In the genomic region with DNA sequence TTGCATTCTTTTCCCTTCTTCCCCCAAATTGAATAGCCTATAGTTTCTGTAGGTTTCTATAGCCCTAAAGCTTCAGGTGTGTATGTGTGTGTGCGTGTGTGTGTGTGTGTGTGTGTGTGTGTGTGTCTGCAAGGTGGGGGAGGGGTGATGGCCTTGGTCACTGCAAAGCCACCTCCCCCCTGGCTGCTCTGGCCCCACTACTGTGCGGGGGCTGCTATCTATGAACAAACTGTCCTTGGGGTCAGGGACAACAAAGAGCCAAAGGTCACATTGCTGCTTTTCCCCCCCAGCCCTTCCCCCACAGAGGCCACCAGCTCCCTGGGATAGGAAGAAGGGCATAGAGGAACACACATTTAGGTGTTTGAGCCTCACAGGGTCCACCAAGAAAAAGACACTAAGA, we compare ENCODE assay signal across 15 mouse cellular contexts. TPM values are rescaled to one million over a fixed set of nuclear protein-coding genes. Genes with fewer than 3 reads are reported as not detected.
DNase-seq lines count a peak whose midpoint lies in the region; ATAC-seq and TF ChIP-seq lines count a peak whose summit lies in the region.
"Had no signal": no experiment of that assay in that cellular context is flagged by ENCODE, and none has a peak within 500 bp of the region (broad histone marks: within the 10 kb centered on the region; RNA-seq: fewer than 3 reads in every experiment).

No protein-coding gene starts in this region.

- H3K27me3 ChIP-seq in hindbrain, embryonic 10.5 days (ENCODE audit: insufficient read depth, poor library complexity, severe bottlenecking): peaks cover 9% of the 10 kb centered on the region
- H3K27me3 ChIP-seq in hindbrain, embryonic 13.5 days: no peaks in the 10 kb centered on the region
- H3K27me3 ChIP-seq in limb, embryonic 14.5 days (ENCODE audit: control insufficient read depth, insufficient read depth, low read length): no peaks in the 10 kb centered on the region
- no peaks in the 10 kb centered on the region for H3K27me3 ChIP-seq in stomach, embryonic 14.5 days (ENCODE audit: control insufficient read depth, insufficient read depth, low read length)
- H3K27me3 ChIP-seq: heart, embryonic 15.5 days had no signal

- peak; percentile 47 for DNase-seq in adrenal gland, postnatal 14 days
- DNase-seq in adrenal gland, postnatal 25 days: no peak
- DNase-seq in hindbrain, embryonic 10.5 days (ENCODE audit: low spot score): no peak
- no peak for DNase-seq in limb, embryonic 14.5 days (ENCODE audit: low spot score)
- DNase-seq in lung, adult 18-20 months: no peak
- no peak for DNase-seq in left cerebral cortex, postnatal 25 days (ENCODE audit: low spot score in 2 of 2)
- DNase-seq: midbrain, embryonic 14.5 days; thymus, adult 2 months had no signal

- no peak for ATAC-seq in hindbrain, embryonic 13.5 days (ENCODE audit: low FRiP score)
- no peak for ATAC-seq in limb, embryonic 14.5 days (ENCODE audit: low FRiP score, low read depth)
- ATAC-seq in stomach, embryonic 14.5 days (ENCODE audit: insufficient number of reproducible peaks, insufficient read depth, low FRiP score, low read depth): no peak
- ATAC-seq: hindbrain, postnatal 0 days had no signal

- H3K9me3 ChIP-seq in hindbrain, embryonic 10.5 days: no peaks in the 10 kb centered on the region
- no peaks in the 10 kb centered on the region for H3K9me3 ChIP-seq in hindbrain, embryonic 13.5 days
- H3K9me3 ChIP-seq in limb, embryonic 14.5 days (ENCODE audit: control insufficient read depth, low read length): no peaks in the 10 kb centered on the region
- H3K9me3 ChIP-seq in stomach, embryonic 14.5 days (ENCODE audit: control insufficient read depth, low read depth, low read length): no peaks in the 10 kb centered on the region
- H3K9me3 ChIP-seq: heart, embryonic 15.5 days had no signal

- H3K4me1 ChIP-seq in hindbrain, embryonic 10.5 days (replicated peaks): peaks cover 23% of the 10 kb centered on the region
- peaks cover 9% of the 10 kb centered on the region for H3K4me1 ChIP-seq in hindbrain, embryonic 13.5 days (replicated peaks)
- peaks cover 13% of the 10 kb centered on the region for H3K4me1 ChIP-seq in limb, embryonic 14.5 days (ENCODE audit: control insufficient read depth, insufficient read depth, low read length)
- peaks cover 15% of the 10 kb centered on the region; the same call in 1 of the 2 replicates for H3K4me1 ChIP-seq in stomach, embryonic 14.5 days (ENCODE audit: control insufficient read depth, insufficient read depth, low read length)

- intact Hi-C loops in left cerebral cortex, postnatal 25 days (cut with DNase I): no loop called here

- no peak overlapping the region for H3K9ac ChIP-seq in hindbrain, embryonic 13.5 days
- H3K9ac ChIP-seq in limb, embryonic 14.5 days (ENCODE audit: low read depth, low read length, severe bottlenecking): no peak overlapping the region
- H3K9ac ChIP-seq in stomach, embryonic 14.5 days (replicated peaks; ENCODE audit: low read depth, low read length): no peak overlapping the region

- TF ChIP-seq POLR2A in limb, embryonic 14.5 days (IDR thresholded peaks at IDR 0.05; ENCODE audit: borderline replicate concordance, extremely low read depth, insufficient read depth, insufficient read length): no peak

- H3K4me2 ChIP-seq in hindbrain, embryonic 13.5 days: no peak overlapping the region
- H3K4me2 ChIP-seq in limb, embryonic 14.5 days (replicated peaks; ENCODE audit: low read depth, low read length, severe bottlenecking): peak overlapping the region; percentile 47; the same call in 1 of the 2 replicates
- H3K4me2 ChIP-seq in stomach, embryonic 14.5 days (replicated peaks; ENCODE audit: low read depth, low read length): 0 out of 2 replicates have a peak overlapping the region, but pooled peaks have one; percentile 56

- H3K27ac ChIP-seq in hindbrain, embryonic 10.5 days: 0 out of 2 replicates have a peak overlapping the region, but pooled peaks have one; percentile 89
- no peak overlapping the region for H3K27ac ChIP-seq in hindbrain, embryonic 13.5 days
- peak overlapping the region; percentile 68; the same call in 1 of the 2 replicates for H3K27ac ChIP-seq in limb, embryonic 14.5 days (replicated peaks; ENCODE audit: low read depth, low read length)
- no peak overlapping the region for H3K27ac ChIP-seq in stomach, embryonic 14.5 days (ENCODE audit: low read length)
- H3K27ac ChIP-seq: hindbrain, postnatal 0 days had no signal

- peaks cover 2% of the 10 kb centered on the region for H3K36me3 ChIP-seq in hindbrain, embryonic 10.5 days
- peaks cover under 1% of the 10 kb centered on the region; the same call in 1 of the 2 replicates for H3K36me3 ChIP-seq in hindbrain, embryonic 13.5 days
- peaks cover 2% of the 10 kb centered on the region for H3K36me3 ChIP-seq in limb, embryonic 14.5 days (ENCODE audit: control insufficient read depth, insufficient read depth, low read length)
- H3K36me3 ChIP-seq in stomach, embryonic 14.5 days (ENCODE audit: control insufficient read depth, insufficient read depth, low read length): no peaks in the 10 kb centered on the region
- H3K36me3 ChIP-seq: heart, embryonic 15.5 days had no signal

- 0 out of 2 replicates have a peak overlapping the region, but pooled peaks have one; percentile 52 for H3K4me3 ChIP-seq in hindbrain, embryonic 10.5 days
- H3K4me3 ChIP-seq in hindbrain, embryonic 13.5 days: no peak overlapping the region
- H3K4me3 ChIP-seq in limb, embryonic 14.5 days (replicated peaks; ENCODE audit: low read length): peak overlapping the region; percentile 32; the same call in 1 of the 2 replicates
- H3K4me3 ChIP-seq in stomach, embryonic 14.5 days (ENCODE audit: low read depth, low read length): no peak overlapping the region

- WGBS in hindbrain, embryonic 10.5 days: 46% methylated on average over 2 of the region's 2 CpGs
- 41% methylated on average over 2 of the region's 2 CpGs for WGBS in hindbrain, embryonic 13.5 days
- 36% methylated on average over 2 of the region's 2 CpGs for WGBS in limb, embryonic 14.5 days
- 38% methylated on average over 2 of the region's 2 CpGs for WGBS in stomach, embryonic 14.5 days

RNA-seq across cellular contexts. Expression of gene Irf2bp1, which starts 9.0 kb away (rescaled TPM):
- 35.9 and 38.6 TPM in 2 replicates for total RNA-seq in adrenal gland, postnatal 14 days (2021)
- total RNA-seq in adrenal gland, postnatal 25 days (2021): 45.8 and 48.3 TPM in 2 replicates
- 23.2 and 31.1 TPM in 2 replicates for polyA plus RNA-seq in hindbrain, embryonic 10.5 days (2016; fragmentation: Nextera tagmentation; extraction: Ambion mirVana)
- polyA plus RNA-seq in hindbrain, embryonic 13.5 days (2015; fragmentation: Nextera tagmentation; extraction: Ambion mirVana): 23.4 and 24.6 TPM in 2 replicates
- polyA plus RNA-seq in limb, embryonic 14.5 days (2012; rRNA removed): 36.1 and 46.8 TPM in 2 replicates
- 34.2 and 37.3 TPM in 2 replicates for polyA plus RNA-seq in limb, embryonic 14.5 days (2014; fragmentation: Nextera tagmentation; extraction: Ambion mirVana)
- 22.7 and 25.5 TPM in 2 replicates for polyA plus RNA-seq in stomach, embryonic 14.5 days (2014; fragmentation: Nextera tagmentation; extraction: Ambion mirVana)
- 10 to 100 TPM; 46.7 to 48.3 TPM for total RNA-seq in left cerebral cortex, postnatal 25 days (2021)

RNA-seq across cellular contexts. Expression of gene Foxa3, which starts 10.5 kb away (rescaled TPM):
- total RNA-seq in adrenal gland, postnatal 14 days (2021): 0.34 and 6.8 TPM in 2 replicates
- total RNA-seq in adrenal gland, postnatal 25 days (2021): 0.76 TPM in 1 of 2 replicates, not detected in the other
- 0.07 TPM in 1 of 2 replicates, not detected in the other for polyA plus RNA-seq in hindbrain, embryonic 10.5 days (2016; fragmentation: Nextera tagmentation; extraction: Ambion mirVana)
- polyA plus RNA-seq in hindbrain, embryonic 13.5 days (2015; fragmentation: Nextera tagmentation; extraction: Ambion mirVana): not detected in 2 replicates
- polyA plus RNA-seq in limb, embryonic 14.5 days (2012; rRNA removed): 5.3 and 6.7 TPM in 2 replicates
- 3.1 and 3.2 TPM in 2 replicates for polyA plus RNA-seq in limb, embryonic 14.5 days (2014; fragmentation: Nextera tagmentation; extraction: Ambion mirVana)
- polyA plus RNA-seq in stomach, embryonic 14.5 days (2014; fragmentation: Nextera tagmentation; extraction: Ambion mirVana): 14.8 and 15.3 TPM in 2 replicates
- not detected for total RNA-seq in left cerebral cortex, postnatal 25 days (2021)
- total RNA-seq: hindbrain, postnatal 0 days had no signal
- polyA plus RNA-seq: frontal cortex, adult 2 months; hindbrain, postnatal 0 days; midbrain, embryonic 14.5 days had no signal

RNA-seq across cellular contexts. Expression of gene Sympk, which starts 11.3 kb away (rescaled TPM):
- total RNA-seq in adrenal gland, postnatal 14 days (2021): 83.7 and 84.3 TPM in 2 replicates
- 120 and 126 TPM in 2 replicates for total RNA-seq in adrenal gland, postnatal 25 days (2021)
- polyA plus RNA-seq in hindbrain, embryonic 10.5 days (2016; fragmentation: Nextera tagmentation; extraction: Ambion mirVana): 45.9 and 57.2 TPM in 2 replicates
- 29.7 and 30.1 TPM in 2 replicates for polyA plus RNA-seq in hindbrain, embryonic 13.5 days (2015; fragmentation: Nextera tagmentation; extraction: Ambion mirVana)
- polyA plus RNA-seq in limb, embryonic 14.5 days (2012; rRNA removed): 97.0 and 113 TPM in 2 replicates
- 23.0 and 27.5 TPM in 2 replicates for polyA plus RNA-seq in limb, embryonic 14.5 days (2014; fragmentation: Nextera tagmentation; extraction: Ambion mirVana)
- polyA plus RNA-seq in stomach, embryonic 14.5 days (2014; fragmentation: Nextera tagmentation; extraction: Ambion mirVana): 21.7 and 23.7 TPM in 2 replicates
- 100 to 1,000 TPM; 122 to 133 TPM for total RNA-seq in left cerebral cortex, postnatal 25 days (2021)

RNA-seq across cellular contexts. Expression of gene Mypop, which starts 21.8 kb away (rescaled TPM):
- total RNA-seq in adrenal gland, postnatal 14 days (2021): 7.1 and 8.2 TPM in 2 replicates
- total RNA-seq in adrenal gland, postnatal 25 days (2021): 10.9 and 13.0 TPM in 2 replicates
- 4.1 and 5.0 TPM in 2 replicates for polyA plus RNA-seq in hindbrain, embryonic 10.5 days (2016; fragmentation: Nextera tagmentation; extraction: Ambion mirVana)
- polyA plus RNA-seq in hindbrain, embryonic 13.5 days (2015; fragmentation: Nextera tagmentation; extraction: Ambion mirVana): 4.8 and 5.2 TPM in 2 replicates
- polyA plus RNA-seq in limb, embryonic 14.5 days (2012; rRNA removed): 13.6 and 19.3 TPM in 2 replicates
- polyA plus RNA-seq in limb, embryonic 14.5 days (2014; fragmentation: Nextera tagmentation; extraction: Ambion mirVana): 5.3 and 5.7 TPM in 2 replicates
- 3.0 and 3.5 TPM in 2 replicates for polyA plus RNA-seq in stomach, embryonic 14.5 days (2014; fragmentation: Nextera tagmentation; extraction: Ambion mirVana)
- 10 to 100 TPM; 50.4 to 53.3 TPM for total RNA-seq in left cerebral cortex, postnatal 25 days (2021)

RNA-seq across cellular contexts. Expression of gene Nanos2, which starts 25.7 kb away (rescaled TPM):
- total RNA-seq in adrenal gland, postnatal 14 days (2021): not detected in 2 replicates
- not detected in 2 replicates for total RNA-seq in adrenal gland, postnatal 25 days (2021)
- polyA plus RNA-seq in hindbrain, embryonic 10.5 days (2016; fragmentation: Nextera tagmentation; extraction: Ambion mirVana): 0.09 TPM in 1 of 2 replicates, not detected in the other
- polyA plus RNA-seq in hindbrain, embryonic 13.5 days (2015; fragmentation: Nextera tagmentation; extraction: Ambion mirVana): 0.75 and 1.1 TPM in 2 replicates
- 0.06 TPM in 1 of 2 replicates, not detected in the other for polyA plus RNA-seq in limb, embryonic 14.5 days (2012; rRNA removed)
- not detected in 2 replicates for polyA plus RNA-seq in limb, embryonic 14.5 days (2014; fragmentation: Nextera tagmentation; extraction: Ambion mirVana)
- polyA plus RNA-seq in stomach, embryonic 14.5 days (2014; fragmentation: Nextera tagmentation; extraction: Ambion mirVana): not detected in 2 replicates
- total RNA-seq in left cerebral cortex, postnatal 25 days (2021): under 1 TPM; 0.53 to 0.76 TPM
- total RNA-seq: adrenal gland, postnatal 10 days had no signal
- polyA plus RNA-seq: heart, embryonic 15.5 days; small intestine, adult 2 months had no signal

Comparison
In these comparisons a context has a peak if more than half of its experiments do, and no peak if none do; other contexts are left out.
1. H3K27ac ChIP-seq: peak in hindbrain, embryonic 10.5 days (single experiment) and limb, embryonic 14.5 days (single experiment); none in hindbrain, embryonic 13.5 days (single experiment) and stomach, embryonic 14.5 days (single experiment).
2. H3K4me3 ChIP-seq: peak in hindbrain, embryonic 10.5 days (single experiment) and limb, embryonic 14.5 days (single experiment); none in hindbrain, embryonic 13.5 days (single experiment) and stomach, embryonic 14.5 days (single experiment).